Mouse (Mus musculus): ENCODE data around the gene Wfs1.

The Wfs1 gene

DNA sequence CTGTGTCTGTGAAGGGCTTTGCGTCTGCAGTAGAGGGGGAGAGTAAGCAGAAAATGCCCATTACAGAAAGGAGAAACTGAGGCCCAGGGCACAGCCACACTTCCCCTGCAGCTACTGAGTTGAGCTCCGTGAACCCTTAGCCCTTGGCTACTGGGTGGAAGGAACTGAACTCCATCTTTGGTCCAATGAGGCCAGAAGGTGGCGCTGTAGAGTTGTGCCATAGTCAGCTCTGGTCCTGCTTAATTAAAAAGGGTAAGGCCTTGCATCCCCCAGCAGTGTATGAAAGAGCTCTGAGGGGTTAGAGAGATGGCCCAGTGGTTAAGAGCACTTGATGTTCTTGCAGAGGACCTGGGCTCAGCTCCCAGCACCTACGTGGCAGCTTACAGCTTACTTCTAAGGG is 60.3 kb downstream of the Wfs1 start:
- DNase-seq (ENCODE audit: low read depth), result no peak

DNA sequence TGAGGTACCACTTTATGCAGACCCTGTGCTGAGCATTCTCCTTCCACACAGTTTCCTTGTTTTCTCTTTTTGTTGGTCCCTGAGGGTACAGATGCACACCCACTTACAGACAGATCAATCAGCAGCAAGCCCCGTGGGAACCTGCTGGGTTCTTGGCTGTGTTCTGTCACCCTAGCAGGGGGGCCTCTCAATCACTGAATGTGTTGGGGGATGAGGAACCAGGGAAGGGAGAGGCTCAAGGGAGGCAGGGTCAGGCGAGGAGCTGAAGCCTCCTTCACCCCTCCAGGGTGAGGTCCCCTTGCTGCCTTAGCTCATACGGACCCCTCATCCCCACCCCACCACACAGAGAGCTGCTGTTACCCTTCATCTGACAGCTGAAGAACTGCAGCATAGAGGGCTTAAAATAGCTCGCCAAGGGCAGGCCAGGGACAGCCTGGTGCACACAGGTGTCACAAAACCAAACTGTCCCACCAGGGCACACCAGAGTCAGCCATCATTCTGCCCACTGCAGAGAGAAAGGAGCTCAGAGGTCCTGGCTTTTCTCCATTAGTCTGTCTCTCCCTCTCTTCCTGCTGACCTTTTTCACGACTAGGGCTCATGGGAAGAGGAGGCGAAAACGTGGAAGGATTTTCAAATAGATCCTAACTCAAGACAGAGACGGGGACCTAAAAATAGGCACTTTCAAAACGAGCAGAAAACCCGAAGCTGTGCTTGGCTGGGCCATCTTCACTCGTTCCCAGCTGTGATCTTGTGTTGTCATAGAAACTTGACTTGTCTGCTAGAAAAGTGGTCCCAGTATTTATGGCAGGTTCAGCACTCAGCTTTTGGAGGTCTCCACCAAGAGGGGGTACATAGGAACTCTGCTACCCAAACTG is 64.9 kb downstream of the Wfs1 start:
- DNase-seq (ENCODE audit: low read depth), result no peak

DNA sequence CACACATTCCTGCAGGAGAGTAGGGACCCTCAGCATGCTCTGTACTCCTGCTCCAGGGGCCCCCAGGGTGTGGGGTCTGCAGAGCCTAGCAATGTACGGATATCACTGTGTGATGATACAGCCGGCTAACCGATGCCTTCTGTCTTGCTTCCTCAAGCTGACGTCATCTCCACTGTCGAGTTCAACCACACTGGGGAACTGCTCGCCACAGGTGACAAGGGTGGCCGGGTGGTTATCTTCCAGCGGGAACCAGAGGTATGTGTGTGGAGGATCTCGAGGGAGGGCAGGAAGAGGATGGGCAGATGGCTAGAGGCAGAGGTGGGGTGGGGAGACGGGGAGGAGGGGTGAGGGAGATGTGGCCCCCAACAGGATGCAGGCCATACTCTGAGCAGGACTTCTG is 66.2 kb downstream of the Wfs1 start:
- DNase-seq (ENCODE audit: low read depth), result no peak

DNA sequence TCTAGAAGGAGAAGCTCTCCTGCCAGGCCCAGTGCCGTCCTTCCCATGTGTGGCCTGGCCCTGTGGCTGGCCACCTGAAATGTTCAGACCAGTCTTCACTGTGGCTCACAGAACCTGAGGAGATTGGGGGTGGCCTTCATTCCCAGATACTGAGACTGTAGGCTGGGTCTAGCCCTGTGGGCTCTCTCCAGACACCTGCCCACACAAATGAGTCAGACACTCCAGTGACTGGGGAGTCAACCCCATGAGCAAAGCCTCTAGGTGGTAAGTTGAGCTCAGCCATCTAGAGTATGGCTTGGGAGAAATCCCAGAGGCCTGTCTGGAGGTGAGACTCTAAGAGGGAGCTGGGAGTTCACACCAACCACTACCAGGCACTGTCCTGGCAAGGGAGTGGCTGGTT is 67.1 kb downstream of the Wfs1 start:
- DNase-seq (ENCODE audit: low read depth), result no peak

DNA sequence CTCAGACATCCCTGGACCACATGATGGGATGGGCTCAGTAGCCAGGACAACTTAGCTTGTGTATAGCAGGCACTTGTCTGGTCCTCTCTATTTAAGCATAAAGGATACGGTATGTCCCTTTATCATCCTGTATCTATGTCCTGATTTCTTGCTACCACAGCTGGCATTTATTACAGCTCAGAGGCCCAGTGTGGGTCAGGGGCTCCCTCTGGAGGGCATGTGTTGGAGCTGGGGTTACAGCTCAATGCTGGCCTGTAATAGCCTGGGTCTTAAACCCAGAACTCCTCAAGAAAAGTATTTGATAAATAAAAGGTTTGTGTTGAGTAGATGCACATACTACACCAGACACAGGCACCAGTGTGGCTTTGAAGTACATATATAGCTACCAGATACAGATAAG is 68.9 kb downstream of the Wfs1 start:
- DNase-seq (ENCODE audit: low read depth), result no peak

DNA sequence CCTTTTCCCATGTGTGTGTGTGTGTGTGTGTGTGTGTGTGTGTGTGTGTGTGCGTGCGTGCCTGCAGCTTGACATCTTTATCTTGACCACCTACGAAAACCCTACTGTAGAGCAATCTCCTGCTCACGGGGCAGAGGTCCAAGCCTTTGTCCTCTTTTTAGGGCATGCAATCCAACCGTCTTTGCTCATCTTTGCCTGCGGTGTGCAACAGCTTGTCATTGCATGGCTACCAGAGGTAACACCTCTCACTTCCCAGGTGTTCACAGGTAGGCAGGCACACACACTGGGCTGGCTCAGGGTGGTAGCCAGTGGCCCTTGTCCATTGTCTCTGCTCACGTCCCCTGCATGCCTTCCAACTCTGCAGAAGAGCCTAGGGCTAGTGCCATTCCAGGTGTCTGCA is 71.0 kb downstream of the Wfs1 start:
- no peak for DNase-seq (ENCODE audit: low read depth)

DNA sequence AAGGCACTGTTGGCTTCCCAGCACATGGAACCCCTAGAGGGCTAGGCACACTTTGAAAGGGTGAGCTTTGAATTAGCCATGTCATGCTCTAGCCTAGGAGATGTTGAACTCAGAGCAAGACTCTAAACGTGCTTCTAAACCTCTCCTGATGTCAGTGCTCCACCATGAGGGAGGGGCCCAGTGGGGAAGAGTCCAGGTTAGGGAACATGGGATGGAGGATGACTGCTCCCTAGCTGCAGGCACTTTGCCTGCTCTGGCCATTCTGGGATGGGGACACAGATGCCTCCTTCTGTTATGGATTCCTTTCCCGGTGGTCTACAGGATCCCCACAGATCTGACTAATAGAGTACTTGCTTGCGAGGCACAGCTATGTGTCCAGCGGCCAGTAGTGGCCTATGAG is 71.8 kb downstream of the Wfs1 start:
- DNase-seq (ENCODE audit: low read depth), result no peak

DNA sequence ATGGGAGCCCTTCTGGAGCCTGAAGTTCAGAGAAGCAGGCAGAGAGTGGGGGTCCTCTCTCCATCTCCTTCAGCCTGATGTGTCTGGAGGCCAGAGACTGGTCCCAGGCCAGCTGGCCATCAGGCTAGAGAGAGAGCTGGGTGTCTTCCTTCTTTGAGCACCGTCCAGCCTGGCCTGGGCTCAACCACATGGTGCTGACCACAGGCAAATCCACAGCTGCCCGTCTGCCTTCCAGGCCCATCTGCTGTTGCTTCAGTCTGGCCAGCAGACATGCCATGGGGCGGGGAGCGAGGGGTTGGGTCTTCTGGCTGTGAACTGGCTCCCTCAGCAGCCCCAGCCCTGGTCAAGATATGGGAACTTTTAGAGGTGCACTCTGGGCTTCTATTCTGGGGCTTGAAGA is 72.4 kb downstream of the Wfs1 start:
- no peak for DNase-seq (ENCODE audit: low read depth)
